Mouse (Mus musculus): ENCODE data around the gene Noxa1.

Noxa1 gene

DNA sequence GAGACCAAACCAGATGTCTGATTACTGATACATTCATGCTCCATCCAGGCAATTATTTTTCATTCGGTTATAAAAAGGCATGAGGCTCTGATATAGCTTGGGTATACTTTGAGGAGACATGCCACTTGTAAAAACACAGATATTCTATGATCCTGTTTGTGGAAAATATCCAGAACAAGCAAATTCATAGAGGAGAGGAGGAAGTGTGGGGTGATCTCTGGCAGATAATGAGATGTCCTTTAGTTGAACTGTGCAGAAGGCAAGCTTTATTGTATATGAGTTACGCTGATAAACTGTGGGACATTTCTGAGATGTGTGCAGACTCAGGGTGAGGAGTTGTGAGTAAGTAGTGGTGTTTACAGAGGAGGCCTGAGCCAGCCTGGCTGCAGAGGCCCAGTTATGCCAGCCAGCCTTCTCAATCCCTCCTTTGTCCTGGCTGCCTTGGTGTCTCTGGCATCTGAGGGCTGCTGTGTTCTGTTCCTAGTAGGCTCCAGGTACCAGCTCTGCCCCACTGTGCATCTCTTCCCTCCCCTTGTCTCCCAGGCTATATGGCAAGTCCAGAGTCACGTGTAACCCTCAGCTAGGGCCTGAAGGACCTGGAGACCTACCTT is 3.2 kb upstream of the Noxa1 start:
- DNase-seq (ENCODE audit: low read depth, low spot score) = no peak

DNA sequence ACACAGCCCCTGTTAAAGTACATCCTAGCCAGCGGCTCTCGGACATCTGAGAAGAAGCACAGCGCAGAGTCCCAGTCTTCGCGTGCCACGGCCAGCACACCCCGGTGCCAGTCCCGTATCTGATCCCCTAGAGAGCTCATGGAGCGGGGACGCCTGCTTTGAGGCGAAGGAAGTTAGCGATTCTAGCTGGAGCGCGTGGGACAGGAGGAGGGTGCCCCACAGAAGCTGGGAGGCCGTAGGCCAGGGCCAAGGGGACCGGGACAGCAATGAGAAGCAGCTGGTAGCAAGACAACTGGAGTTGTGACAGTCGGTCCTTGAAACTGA is 202 bp downstream of the Noxa1 start:
- DNase-seq (ENCODE audit: low read depth, low spot score) = no peak

DNA sequence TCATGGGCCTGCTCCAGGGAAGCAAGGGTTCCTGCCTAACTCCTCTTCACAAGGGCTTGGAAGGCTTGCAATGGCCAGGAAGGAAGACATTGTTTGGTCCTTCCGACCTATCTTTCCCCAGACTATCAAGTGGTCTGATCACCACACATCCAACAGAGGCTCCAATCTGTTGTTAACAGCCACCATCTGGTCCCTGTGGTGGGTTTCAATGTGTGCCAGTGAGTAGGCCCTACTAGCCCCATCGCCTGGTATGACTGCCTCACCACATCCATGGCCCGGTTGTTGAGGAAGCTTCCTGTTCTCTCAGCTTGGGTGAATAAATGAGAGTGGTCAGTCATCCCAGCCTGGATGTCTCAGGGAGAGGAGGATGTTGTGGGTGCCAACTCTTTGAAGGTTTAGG is 6.3 kb downstream of the Noxa1 start:
- no peak for DNase-seq (ENCODE audit: low read depth, low spot score)

DNA sequence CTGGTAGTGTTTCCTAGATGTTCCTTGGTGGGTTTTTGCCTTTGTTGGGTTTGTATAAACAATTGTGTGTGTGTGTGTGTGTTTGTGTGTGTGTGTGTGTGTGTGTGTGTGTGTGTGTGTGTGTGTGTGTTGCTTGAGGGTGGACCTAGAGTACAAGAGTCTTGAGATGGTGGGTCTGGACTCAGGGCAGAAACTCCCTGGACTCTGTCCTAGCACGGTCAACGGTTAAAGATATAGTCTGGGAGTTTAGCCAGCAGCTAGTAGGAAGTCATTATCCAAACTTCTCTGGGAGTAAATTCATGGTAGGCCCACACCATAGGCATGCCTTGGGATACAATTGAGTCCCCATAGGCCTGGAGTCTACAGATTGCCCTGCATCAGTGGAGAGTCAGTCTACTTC is 7.1 kb downstream of the Noxa1 start:
- no peak for DNase-seq (ENCODE audit: low read depth, low spot score)

DNA sequence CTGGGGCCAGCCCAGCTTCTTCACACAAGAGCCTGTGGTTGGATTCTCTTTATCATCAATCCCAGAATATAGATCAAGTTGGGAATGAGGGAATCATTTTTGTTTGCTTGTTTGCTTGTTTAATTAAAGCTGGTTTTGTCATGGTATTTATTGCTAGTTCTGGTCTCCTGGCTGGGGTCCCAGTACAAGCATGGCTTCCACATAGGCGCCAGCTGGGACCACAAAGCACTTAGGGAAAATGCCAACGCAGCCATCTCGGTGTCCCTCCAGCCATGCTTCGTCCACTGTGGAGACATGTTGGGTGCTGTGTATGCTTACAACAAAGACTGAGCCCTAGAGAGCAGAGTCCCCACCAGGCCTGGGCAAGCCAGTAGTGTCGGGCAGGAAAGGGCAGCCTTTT is 9.4 kb downstream of the Noxa1 start:
- DNase-seq (ENCODE audit: low read depth, low spot score) = no peak

DNA sequence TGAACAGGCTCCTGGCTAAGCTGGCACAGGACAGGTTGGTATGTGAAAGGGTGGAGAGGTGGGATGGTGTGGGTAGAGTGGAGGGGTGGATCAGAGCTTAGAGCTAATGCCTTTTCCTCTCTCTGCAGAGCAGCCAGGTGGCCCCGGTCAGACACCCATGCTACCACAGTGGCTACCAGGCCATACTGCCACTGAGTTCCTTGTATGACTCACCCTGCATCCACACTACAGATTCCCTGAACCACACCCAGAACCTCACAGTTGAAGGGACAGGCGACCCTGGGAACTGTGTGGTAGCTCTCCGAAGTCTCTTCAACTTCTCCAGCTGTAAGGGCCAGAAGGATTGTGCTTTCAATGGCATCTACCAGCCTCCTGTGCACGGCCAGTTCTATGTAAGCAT is 11.3 kb downstream of the Noxa1 start:
- no peak for DNase-seq (ENCODE audit: low read depth, low spot score)

DNA sequence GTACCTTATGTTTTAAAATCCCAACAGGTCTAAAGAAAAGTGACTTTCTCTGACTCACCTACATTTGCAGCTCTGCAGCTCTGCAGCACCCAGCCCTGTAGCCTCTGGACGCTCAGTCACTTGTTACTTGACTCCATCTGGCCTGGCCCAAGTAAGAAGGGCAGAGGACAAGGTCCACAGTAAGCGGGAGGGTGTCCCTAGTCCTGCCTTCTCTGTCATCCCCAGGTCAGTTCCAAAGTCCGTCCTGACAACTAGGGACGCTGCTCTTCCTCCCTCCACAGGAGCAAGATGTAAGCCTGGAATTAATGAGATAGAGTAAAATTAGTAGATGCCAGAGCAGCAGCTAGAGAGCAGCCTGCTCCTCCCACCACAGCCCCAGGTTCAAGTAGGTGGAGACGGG is 14.9 kb downstream of the Noxa1 start, which contains the start of gene Entpd8:
TSS of gene Entpd8 (plus strand) at position 229 of the 400 bp plus-strand sequence.
- DNase-seq (ENCODE audit: low read depth, low spot score) = no peak

DNA sequence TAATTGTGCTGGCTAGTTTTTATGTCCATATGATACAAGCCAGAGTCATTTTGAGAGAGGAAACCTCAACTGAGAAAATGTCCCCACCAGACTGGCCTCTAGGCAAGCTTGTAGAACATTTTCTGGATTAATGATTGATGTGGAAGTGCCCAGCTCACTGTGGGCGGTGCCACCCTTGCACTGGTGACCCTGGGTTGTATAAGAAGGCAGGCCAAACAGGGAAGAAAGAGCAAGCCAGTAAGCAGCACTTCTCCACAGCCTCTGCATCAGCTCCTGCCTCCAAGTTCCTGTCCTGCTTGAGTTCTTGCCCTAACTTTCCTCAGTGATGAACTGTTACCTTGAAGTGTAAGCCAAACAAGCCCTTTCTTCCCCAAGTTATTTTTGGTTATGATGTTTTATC is 16.0 kb downstream of the Noxa1 start:
- no peak for DNase-seq (ENCODE audit: low read depth, low spot score)

DNA sequence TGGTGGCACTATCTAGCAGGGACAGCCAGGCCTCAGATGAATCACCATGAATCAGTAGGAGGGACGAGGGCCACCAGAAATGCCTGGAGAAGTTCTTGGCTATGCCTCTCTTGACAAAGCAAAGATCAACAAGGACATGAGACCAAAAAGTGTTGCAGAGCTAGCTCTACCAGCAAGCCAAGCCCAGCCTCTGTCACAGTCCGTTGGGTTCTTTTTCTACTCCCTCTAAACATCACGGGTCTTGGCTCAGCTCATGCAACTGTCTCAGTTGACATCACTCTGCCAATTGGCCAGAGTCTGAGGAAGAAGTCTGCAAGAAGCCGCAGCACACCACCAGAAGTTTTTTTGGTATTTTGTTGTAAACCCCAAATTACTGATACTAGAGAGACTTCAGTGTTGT is 19.4 kb downstream of the Noxa1 start:
- DNase-seq (ENCODE audit: low read depth, low spot score) = no peak

DNA sequence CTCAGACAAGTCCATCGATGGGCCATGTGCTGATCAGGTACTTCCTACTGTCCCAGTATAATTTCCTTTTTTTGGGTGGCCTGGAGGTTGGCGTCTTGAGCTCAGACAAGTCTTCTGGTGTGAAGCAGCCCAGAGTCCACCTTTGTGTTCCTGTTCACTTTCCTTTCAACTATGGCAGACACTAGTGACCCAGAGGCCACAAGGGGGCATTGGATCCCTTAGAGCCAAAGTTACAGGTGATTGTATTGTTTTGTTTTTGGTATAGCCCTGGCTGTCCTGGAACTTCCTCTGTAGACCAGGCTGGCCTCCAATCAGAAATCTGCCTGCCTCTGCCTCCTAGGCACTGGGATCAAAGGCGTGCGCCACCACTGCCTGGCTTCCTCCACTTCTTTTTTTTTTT is 22.6 kb downstream of the Noxa1 start:
- no peak for DNase-seq (ENCODE audit: low read depth, low spot score)

DNA sequence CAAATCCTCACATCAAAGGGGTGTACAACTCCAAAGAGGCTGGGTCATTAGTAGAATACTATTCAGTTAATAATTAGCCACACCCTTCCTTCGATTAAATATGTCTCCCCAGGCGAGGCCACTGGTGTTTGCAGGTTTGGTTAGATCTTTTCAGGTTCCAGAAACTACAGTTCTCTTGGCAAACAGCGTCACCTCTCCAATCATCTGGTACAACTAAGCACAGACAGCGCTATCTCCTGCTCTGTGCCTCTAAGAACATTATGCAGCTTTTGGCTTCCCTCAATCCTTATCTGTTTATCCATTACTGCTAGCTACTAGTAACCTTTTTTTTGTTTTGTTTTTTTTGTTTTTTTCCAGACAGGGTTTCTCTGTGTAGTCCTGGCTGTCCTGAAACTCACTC is 25.4 kb downstream of the Noxa1 start:
- no peak for DNase-seq (ENCODE audit: low read depth, low spot score)

DNA sequence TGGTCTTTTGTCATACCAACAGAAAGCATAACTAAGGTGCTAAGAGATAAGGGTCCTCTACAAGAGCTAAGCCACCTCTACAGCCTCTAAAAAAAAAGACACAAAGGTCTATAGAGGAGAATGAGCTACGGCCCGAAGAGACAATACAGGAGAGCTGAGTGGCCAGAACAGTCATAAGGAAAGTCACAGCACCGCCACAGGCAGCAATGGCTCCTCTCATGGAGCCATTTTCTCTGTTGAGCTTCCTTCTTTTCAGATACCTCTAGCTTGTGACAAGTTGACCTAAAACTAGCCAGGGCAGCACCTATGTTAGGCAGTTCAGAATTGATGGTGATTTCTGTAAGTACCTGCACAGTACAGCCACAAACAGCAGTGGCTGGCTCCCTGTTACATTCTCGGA is 28.4 kb downstream of the Noxa1 start:
- DNase-seq (ENCODE audit: low read depth, low spot score) = no peak

DNA sequence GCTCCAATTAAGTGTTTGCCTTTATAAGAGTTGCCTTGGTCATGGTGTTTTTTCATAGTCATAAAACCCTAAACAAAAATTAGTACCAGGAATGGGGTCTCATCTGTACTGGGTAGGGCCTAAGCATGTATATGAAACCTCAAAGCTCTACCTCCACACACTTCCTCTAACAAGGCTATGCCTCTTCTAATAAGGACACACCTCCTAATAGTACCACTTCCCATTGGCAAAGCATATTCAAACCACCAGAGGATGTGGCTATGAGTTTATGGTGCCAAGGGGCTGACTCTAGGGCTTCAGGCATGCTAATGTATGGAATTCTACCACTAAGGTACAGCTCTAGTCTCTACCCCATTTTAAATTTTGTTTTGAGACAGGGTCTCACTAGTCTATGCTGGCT is 29.4 kb downstream of the Noxa1 start:
- no peak for DNase-seq (ENCODE audit: low read depth, low spot score)

DNA sequence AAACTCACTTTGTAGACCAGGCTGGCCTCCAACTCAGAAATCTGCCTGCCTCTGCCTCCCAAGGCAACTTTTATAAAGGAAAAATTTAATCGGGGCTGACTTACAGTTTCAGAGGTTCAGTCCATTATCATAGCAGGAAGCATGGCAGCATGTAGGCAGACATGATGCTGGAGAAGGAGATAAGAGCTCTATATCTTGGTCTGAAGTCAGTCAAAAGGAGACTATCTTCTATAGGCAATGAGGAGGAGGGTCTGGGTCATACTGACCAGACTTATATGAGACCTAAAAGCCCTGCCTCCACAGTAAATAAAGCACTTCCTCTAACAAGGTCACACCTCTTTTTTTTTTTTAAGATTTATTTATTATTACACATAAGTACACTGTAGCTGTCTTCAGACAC is 30.7 kb downstream of the Noxa1 start:
- no peak for DNase-seq (ENCODE audit: low read depth, low spot score)

DNA sequence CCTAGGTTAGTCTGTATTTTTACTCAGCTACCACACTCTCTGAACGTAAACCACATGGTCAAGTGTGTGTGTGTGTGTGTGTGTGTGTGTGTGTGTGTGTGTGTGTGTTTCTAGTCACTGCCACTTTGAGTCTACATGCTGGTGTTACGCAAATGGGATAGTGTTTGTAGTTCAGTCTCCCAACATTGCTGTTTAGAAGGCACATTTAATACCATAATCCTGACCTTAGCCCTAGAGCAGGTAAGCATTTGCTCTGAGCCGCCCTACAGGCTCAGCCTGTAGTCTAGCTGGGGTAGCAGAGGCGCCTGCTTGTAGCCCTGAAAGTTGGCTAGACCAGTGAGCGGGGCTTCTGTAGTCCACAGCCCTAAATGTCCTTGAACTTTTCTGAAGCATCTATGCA is 31.4 kb downstream of the Noxa1 start:
- DNase-seq (ENCODE audit: low read depth, low spot score) = no peak

DNA sequence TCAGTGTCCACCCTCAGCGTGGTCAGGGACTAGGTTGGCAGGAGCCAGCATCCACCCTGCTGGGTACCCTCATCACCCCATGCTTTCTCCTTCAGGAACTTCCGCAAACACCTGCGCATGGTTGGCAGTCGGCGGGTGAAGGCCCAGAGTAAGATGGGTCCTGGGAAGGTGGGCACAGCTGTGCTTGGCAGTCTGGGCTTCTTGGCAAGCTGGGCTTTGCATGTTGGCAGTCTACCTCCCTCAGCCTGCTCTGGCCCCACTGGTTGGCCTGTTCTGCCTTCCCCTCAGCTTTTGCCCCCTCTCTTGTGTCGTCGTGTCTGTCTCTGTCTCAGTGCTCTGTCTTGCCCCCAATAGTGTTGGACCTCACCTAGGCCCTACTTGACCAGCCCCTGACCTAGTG is 36.0 kb downstream of the Noxa1 start:
- DNase-seq (ENCODE audit: low read depth, low spot score) = no peak

DNA sequence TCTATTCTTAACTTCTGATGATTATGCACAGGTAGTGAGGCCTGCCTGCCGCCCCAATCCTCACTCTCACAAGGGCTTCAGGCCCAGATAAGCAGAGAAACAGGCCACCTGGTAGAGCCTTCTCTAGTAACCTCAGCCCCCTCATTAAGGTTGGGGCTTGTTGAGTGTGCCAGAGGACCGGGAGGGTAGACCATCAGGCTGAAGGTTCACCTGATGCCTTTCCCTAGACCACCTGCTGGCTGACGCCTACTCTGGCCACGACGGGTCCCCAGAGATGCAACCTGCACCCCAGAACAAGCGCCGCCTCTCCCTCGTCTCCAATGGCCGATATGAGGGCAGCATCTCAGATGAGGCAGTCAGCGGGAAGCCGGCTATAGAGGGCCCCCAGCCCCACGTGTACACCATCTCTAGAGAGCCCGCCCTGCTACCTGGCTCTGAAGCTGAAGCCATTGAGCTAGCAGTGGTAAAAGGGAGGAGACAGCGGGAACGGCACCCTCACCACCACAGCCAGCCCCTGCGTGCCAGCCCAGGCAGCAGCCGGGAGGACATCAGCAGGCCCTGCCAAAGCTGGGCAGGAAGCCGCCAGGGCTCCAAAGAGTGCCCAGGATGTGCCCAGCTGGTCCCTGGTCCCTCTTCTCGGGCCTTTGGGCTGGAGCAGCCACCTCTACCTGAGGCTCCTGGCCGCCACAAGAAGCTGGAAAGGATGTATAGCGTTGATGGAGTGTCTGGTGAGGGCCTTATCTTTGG is 39.4 kb downstream of the Noxa1 start:
- peak; percentile 8 for DNase-seq (ENCODE audit: low read depth, low spot score)

DNA sequence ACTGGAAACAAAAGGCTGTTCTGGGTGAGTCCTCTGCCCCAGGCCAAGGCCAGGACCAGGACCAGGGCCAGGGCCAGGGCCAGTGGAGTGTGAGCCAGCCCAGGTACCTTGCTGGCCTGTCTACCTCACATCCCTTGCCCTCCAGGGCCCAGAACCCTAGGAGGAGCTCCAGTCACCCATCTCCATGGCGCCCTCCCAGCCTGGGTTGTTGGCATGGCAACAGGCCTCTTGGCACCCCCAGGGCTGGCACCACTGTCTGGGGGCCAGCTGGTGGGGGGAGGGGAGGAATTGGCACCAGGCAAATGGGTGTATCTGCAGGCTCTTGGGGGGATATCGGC is 39.9 kb downstream of the Noxa1 start:
- no peak for DNase-seq (ENCODE audit: low read depth, low spot score)

DNA sequence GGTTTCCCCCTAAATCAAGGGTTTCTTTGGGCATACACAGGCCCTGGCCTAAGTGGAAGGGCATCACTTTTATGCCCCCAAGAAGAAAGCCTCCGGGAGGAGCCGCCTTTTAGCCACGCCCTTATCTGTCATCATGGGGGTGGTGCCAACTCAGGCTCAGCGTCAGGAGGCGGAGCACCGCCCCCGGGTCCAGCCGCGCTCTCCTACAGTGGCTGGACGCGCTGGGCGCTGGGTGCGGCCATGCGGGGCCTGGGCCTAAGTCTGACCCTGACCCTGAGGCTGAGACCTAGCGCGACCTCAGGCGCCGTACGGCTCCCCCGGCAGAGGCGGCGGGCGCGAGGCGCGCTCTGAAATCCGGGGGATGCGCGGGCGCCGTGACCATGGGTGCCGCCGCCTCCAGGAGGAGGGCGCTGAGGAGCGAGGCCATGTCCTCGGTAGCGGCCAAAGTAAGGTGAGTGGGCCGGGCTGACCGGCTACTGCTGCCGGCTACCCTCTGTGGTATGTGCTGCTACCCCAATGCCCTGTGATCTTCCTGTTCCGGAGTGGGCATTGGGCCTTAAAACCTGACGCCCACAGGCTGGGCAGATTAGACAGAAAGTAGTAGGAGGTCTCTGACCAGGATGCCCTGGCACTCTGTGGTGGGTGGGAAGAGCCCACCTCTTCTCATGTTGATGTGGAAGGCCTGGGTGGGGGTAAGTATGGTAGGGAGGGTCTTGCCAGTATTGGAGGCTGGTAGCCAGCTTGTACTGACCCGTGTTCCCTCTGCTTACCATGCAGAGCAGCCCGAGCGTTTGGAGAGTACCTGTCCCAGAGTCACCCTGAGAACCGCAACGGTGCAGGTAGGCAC is 40.5 kb downstream of the Noxa1 start, which contains the start of gene Nsmf:
TSS of gene Nsmf (plus strand) at position 135 of the 847 bp plus-strand sequence.
- DNase-seq (ENCODE audit: low read depth, low spot score) = peak; percentile 57

DNA sequence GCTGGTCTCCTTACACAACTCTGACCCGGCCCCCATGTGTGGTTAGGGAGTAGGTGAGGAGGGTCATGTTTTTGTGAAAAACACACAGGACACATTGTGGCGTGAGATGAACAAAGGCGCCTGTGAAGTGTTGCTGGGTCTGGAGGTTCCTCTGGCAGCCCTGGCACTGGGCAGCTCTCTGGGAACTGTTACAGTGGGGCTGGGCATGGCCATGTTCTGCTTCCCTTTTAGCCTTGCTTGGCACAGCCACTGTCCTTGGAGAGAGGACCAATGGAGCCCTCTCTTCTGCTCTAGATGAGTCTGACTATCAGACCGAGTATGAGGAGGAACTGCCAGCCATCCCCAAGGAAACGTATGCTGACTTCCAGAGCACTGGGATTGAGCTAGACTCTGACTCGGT is 41.8 kb downstream of the Noxa1 start:
- DNase-seq (ENCODE audit: low read depth, low spot score) = no peak

DNA sequence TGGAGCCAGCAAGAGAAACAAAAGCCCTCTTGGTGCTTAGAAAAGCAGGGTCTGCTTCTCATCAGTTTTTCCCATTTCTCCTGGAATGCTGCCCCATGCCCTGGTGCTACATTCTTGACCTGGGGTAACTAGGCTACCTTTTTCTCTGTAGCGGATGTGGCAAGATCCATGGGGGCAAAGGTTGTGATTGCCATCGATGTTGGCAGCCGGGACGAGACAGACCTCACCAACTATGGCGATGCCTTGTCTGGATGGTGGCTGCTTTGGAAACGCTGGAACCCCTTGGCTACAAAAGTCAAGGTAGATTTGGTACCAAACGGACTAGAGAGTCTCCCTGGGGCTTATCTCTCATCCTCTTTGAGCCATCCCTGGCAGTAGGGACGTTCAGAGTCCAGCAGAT is 43.5 kb downstream of the Noxa1 start:
- no peak for DNase-seq (ENCODE audit: low read depth, low spot score)

DNA sequence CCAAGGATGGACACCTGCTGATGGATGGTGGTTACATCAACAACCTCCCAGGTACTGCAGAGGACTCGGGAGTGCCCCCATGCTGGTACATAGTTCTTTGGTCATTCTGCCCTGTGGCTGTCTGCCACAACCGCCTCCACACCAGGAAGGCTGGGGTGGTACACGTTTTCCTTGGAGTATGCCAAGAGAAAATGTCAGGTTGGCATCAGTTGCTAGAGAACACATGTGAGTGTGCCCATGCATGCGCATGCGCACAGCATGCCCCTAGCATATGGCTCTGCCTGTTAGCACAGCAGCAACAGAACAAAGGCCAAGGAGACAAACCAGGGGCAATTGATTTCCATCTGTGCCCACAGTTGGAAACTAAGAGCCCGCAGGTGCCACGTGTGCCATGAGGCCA is 44.0 kb downstream of the Noxa1 start:
- DNase-seq (ENCODE audit: low read depth, low spot score) = no peak

DNA sequence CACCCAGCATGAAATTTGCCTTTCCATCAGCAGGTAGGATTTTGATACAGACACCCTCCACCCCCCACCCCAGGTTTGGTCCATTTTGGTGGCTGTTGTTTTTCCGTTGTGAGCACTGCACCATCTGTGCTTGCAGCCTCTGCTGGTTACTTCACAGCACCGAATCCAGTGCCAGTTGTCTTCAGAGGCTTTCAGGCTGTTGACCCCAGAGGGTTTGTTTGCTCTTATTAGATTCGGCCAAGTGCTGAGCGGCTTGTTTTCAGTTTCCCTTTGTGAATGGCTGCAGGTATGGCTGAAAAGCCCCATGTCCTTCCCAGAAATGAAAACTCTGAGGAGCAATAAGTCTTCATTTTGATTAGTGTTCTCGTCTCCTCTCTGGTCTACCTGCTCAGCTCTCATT is 54.9 kb downstream of the Noxa1 start:
- DNase-seq (ENCODE audit: low read depth, low spot score) = no peak
